In the genomic region with DNA sequence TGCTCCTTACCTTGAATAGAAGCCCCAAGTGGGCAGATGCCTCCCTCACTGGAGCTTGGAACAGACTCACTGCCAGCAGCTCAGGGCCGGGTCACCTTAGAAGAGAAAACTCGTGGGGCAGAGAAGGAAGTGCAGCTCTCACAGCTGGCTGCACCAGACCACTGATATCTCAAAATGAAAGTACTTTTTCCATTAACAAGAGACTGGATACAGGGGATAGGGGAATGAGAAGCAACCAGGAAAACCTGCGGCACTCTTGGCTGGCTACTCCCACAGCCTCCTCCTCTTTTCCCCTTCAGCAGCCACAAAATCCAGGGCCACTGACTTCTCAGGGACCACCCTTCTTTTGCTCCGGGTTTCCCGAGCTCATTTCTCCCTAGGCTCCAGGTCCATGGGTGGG, we compare ENCODE assay signal across 39 mouse cellular contexts. TPM values are rescaled to one million over a fixed set of nuclear protein-coding genes. Genes with fewer than 3 reads are reported as not detected.
"Had no signal": no experiment of that assay in that cellular context is flagged by ENCODE, and none has a peak within 500 bp of the region (broad histone marks: within the 10 kb centered on the region; RNA-seq: fewer than 3 reads in every experiment).

No protein-coding gene starts in this region.

- H3K4me3 ChIP-seq: embryonic facial prominence, embryonic 10.5 days; embryonic facial prominence, embryonic 12.5 days; embryonic facial prominence, embryonic 13.5 days; embryonic facial prominence, embryonic 15.5 days; erythroblast, embryonic 14.5 days; forebrain, embryonic 10.5 days; forebrain, embryonic 12.5 days; forebrain, embryonic 13.5 days; forebrain, embryonic 15.5 days; gastrocnemius, adult 2 months; heart, adult 2 months; heart, embryonic 10.5 days; heart, embryonic 12.5 days had no signal

- H3K9ac ChIP-seq: embryonic facial prominence, embryonic 12.5 days; embryonic facial prominence, embryonic 13.5 days; embryonic facial prominence, embryonic 15.5 days; forebrain, embryonic 12.5 days; forebrain, embryonic 13.5 days; forebrain, embryonic 15.5 days; forebrain, postnatal 0 days; heart, embryonic 12.5 days had no signal

- H3K4me2 ChIP-seq: embryonic facial prominence, embryonic 12.5 days; embryonic facial prominence, embryonic 13.5 days; embryonic facial prominence, embryonic 15.5 days; forebrain, embryonic 12.5 days; forebrain, embryonic 13.5 days; forebrain, embryonic 15.5 days; heart, embryonic 11.5 days; heart, embryonic 12.5 days had no signal

- H3K36me3 ChIP-seq: embryonic facial prominence, embryonic 10.5 days; embryonic facial prominence, embryonic 12.5 days; embryonic facial prominence, embryonic 13.5 days; embryonic facial prominence, embryonic 15.5 days; forebrain, embryonic 10.5 days; forebrain, embryonic 12.5 days; forebrain, embryonic 15.5 days; heart, embryonic 10.5 days; heart, embryonic 12.5 days had no signal

- H3K9me3 ChIP-seq: embryonic facial prominence, embryonic 10.5 days; embryonic facial prominence, embryonic 12.5 days; embryonic facial prominence, embryonic 13.5 days; embryonic facial prominence, embryonic 15.5 days; forebrain, embryonic 10.5 days; forebrain, embryonic 12.5 days; forebrain, embryonic 13.5 days; forebrain, embryonic 15.5 days; heart, embryonic 10.5 days; heart, embryonic 12.5 days had no signal

- H3K27me3 ChIP-seq: embryonic facial prominence, embryonic 12.5 days; embryonic facial prominence, embryonic 13.5 days; embryonic facial prominence, embryonic 15.5 days; forebrain, embryonic 12.5 days; forebrain, embryonic 13.5 days; forebrain, embryonic 15.5 days; heart, embryonic 12.5 days had no signal

- DNase-seq: cerebellum, postnatal 10 days; cerebellum, postnatal 14 days; cerebellum, postnatal 25 days; cerebellum, postnatal 36 days; embryo, embryonic 11 days; forebrain, postnatal 0 days; gastrocnemius, adult 2 months; gastrocnemius, postnatal 10 days; gastrocnemius, postnatal 14 days; gastrocnemius, postnatal 25 days; gastrocnemius, postnatal 36 days; heart, adult 11 months; heart, adult 18-20 months; heart, adult 2 months had no signal

- H3K27ac ChIP-seq: embryonic facial prominence, embryonic 10.5 days; embryonic facial prominence, embryonic 12.5 days; embryonic facial prominence, embryonic 13.5 days; embryonic facial prominence, embryonic 15.5 days; forebrain, embryonic 10.5 days; forebrain, embryonic 12.5 days; forebrain, embryonic 13.5 days; forebrain, embryonic 15.5 days; gastrocnemius, adult 2 months; heart, adult 2 months; heart, embryonic 10.5 days had no signal

- H3K4me1 ChIP-seq: embryonic facial prominence, embryonic 10.5 days; embryonic facial prominence, embryonic 12.5 days; embryonic facial prominence, embryonic 13.5 days; embryonic facial prominence, embryonic 15.5 days; forebrain, embryonic 10.5 days; forebrain, embryonic 12.5 days; forebrain, embryonic 13.5 days; forebrain, embryonic 15.5 days; heart, embryonic 10.5 days; heart, embryonic 12.5 days had no signal

- ATAC-seq: forebrain, embryonic 13.5 days; forebrain, embryonic 14.5 days; forebrain, embryonic 15.5 days; forebrain, embryonic 16.5 days; forebrain, postnatal 0 days had no signal

RNA-seq across cellular contexts. Expression of a gene that starts 14.3 kb away (rescaled TPM):
- total RNA-seq: common myeloid progenitor, adult 5-6 weeks; forebrain, postnatal 0 days; gastrocnemius, adult 2 months; gastrocnemius, adult 8-10 months; gastrocnemius, postnatal 10 days; gastrocnemius, postnatal 14 days; gastrocnemius, postnatal 25 days; gastrocnemius, postnatal 36 days; gastrocnemius, postnatal 4 days; granulocyte monocyte progenitor cell, adult 5-6 weeks; heart, adult 18-20 months; heart, adult 2 months; heart, adult 8-10 months had no signal
- polyA plus RNA-seq: cortical plate, adult 2 months; embryonic facial prominence, embryonic 10.5 days; embryonic facial prominence, embryonic 11.5 days; embryonic facial prominence, embryonic 12.5 days; embryonic facial prominence, embryonic 13.5 days; embryonic facial prominence, embryonic 14.5 days; embryonic facial prominence, embryonic 15.5 days; erythroblast, embryonic 14.5 days; forebrain, embryonic 10.5 days; forebrain, embryonic 11.5 days; forebrain, embryonic 12.5 days; forebrain, embryonic 13.5 days; forebrain, embryonic 14.5 days; forebrain, embryonic 15.5 days; forebrain, embryonic 16.5 days; forebrain, postnatal 0 days; frontal cortex, adult 2 months; gonadal fat pad, adult 2 months; heart, adult 2 months; heart, embryonic 10.5 days; heart, embryonic 11.5 days; heart, embryonic 12.5 days had no signal

RNA-seq across cellular contexts. Expression of a gene that starts 22.4 kb away (rescaled TPM):
- total RNA-seq: common myeloid progenitor, adult 5-6 weeks; forebrain, postnatal 0 days; gastrocnemius, adult 2 months; gastrocnemius, adult 8-10 months; gastrocnemius, postnatal 10 days; gastrocnemius, postnatal 14 days; gastrocnemius, postnatal 25 days; gastrocnemius, postnatal 36 days; gastrocnemius, postnatal 4 days; granulocyte monocyte progenitor cell, adult 5-6 weeks; heart, adult 18-20 months; heart, adult 2 months; heart, adult 8-10 months had no signal
- polyA plus RNA-seq: cortical plate, adult 2 months; embryonic facial prominence, embryonic 10.5 days; embryonic facial prominence, embryonic 11.5 days; embryonic facial prominence, embryonic 12.5 days; embryonic facial prominence, embryonic 13.5 days; embryonic facial prominence, embryonic 14.5 days; erythroblast, embryonic 14.5 days; forebrain, embryonic 10.5 days; forebrain, embryonic 11.5 days; forebrain, embryonic 12.5 days; forebrain, embryonic 13.5 days; forebrain, embryonic 14.5 days; forebrain, embryonic 15.5 days; forebrain, embryonic 16.5 days; forebrain, postnatal 0 days; frontal cortex, adult 2 months; gonadal fat pad, adult 2 months; heart, adult 2 months; heart, embryonic 10.5 days; heart, embryonic 11.5 days; heart, embryonic 12.5 days had no signal

RNA-seq across cellular contexts. Expression of a gene that starts 28.9 kb away (rescaled TPM):
- total RNA-seq: common myeloid progenitor, adult 5-6 weeks; forebrain, postnatal 0 days; gastrocnemius, adult 2 months; gastrocnemius, adult 8-10 months; gastrocnemius, postnatal 10 days; gastrocnemius, postnatal 14 days; gastrocnemius, postnatal 25 days; gastrocnemius, postnatal 36 days; gastrocnemius, postnatal 4 days; granulocyte monocyte progenitor cell, adult 5-6 weeks; heart, adult 18-20 months; heart, adult 2 months; heart, adult 8-10 months had no signal
- polyA plus RNA-seq: cortical plate, adult 2 months; embryonic facial prominence, embryonic 10.5 days; embryonic facial prominence, embryonic 11.5 days; embryonic facial prominence, embryonic 12.5 days; embryonic facial prominence, embryonic 13.5 days; embryonic facial prominence, embryonic 14.5 days; embryonic facial prominence, embryonic 15.5 days; erythroblast, embryonic 14.5 days; forebrain, embryonic 10.5 days; forebrain, embryonic 11.5 days; forebrain, embryonic 12.5 days; forebrain, embryonic 13.5 days; forebrain, embryonic 14.5 days; forebrain, embryonic 15.5 days; forebrain, embryonic 16.5 days; forebrain, postnatal 0 days; frontal cortex, adult 2 months; gonadal fat pad, adult 2 months; heart, adult 2 months; heart, embryonic 10.5 days; heart, embryonic 11.5 days; heart, embryonic 12.5 days had no signal

RNA-seq across cellular contexts. Expression of a gene that starts 39.9 kb away (rescaled TPM):
- total RNA-seq: common myeloid progenitor, adult 5-6 weeks; forebrain, postnatal 0 days; gastrocnemius, adult 2 months; gastrocnemius, adult 8-10 months; gastrocnemius, postnatal 10 days; gastrocnemius, postnatal 14 days; gastrocnemius, postnatal 25 days; gastrocnemius, postnatal 36 days; gastrocnemius, postnatal 4 days; granulocyte monocyte progenitor cell, adult 5-6 weeks; heart, adult 18-20 months; heart, adult 2 months; heart, adult 8-10 months had no signal
- polyA plus RNA-seq: cortical plate, adult 2 months; embryonic facial prominence, embryonic 10.5 days; embryonic facial prominence, embryonic 11.5 days; embryonic facial prominence, embryonic 12.5 days; embryonic facial prominence, embryonic 13.5 days; embryonic facial prominence, embryonic 14.5 days; embryonic facial prominence, embryonic 15.5 days; erythroblast, embryonic 14.5 days; forebrain, embryonic 10.5 days; forebrain, embryonic 11.5 days; forebrain, embryonic 12.5 days; forebrain, embryonic 13.5 days; forebrain, embryonic 14.5 days; forebrain, embryonic 15.5 days; forebrain, embryonic 16.5 days; forebrain, postnatal 0 days; frontal cortex, adult 2 months; gonadal fat pad, adult 2 months; heart, adult 2 months; heart, embryonic 10.5 days; heart, embryonic 11.5 days; heart, embryonic 12.5 days had no signal
